Mouse (Mus musculus) heart, adult 2 months (tissue): ENCODE results near the gene N4bp3. TPM values are rescaled to one million over a fixed set of nuclear protein-coding genes. Genes with fewer than 3 reads are reported as not detected.

ENCODE experiments used
- DNase-seq, 2 experiments: peaks; one replicate each; pipeline ENCODE4 v3.0.0; 2021
- H3K27ac ChIP-seq: fragments of 200-600 bp; 2 replicates; pipeline ENCODE4 v1.8.1; 2022
- H3K27me3 ChIP-seq: fragments of 200-500 bp; 2 replicates; pipeline ENCODE4 v1.6.1; 2012; ENCODE audit warnings: mild to moderate bottlenecking, low read length, inconsistent platforms, mixed read lengths; ENCODE audit not compliant: control insufficient read depth, insufficient read depth
- H3K36me3 ChIP-seq: fragments of 200-500 bp; 2 replicates; pipeline ENCODE4 v1.6.1; 2012; ENCODE audit warnings: low read length, inconsistent platforms; ENCODE audit not compliant: control insufficient read depth, insufficient read depth
- H3K4me1 ChIP-seq: fragments of 200-500 bp; 2 replicates; pipeline ENCODE4 v1.6.1; 2011; ENCODE audit warnings: low read length; ENCODE audit not compliant: control insufficient read depth, insufficient read depth
- H3K4me3 ChIP-seq: fragments of 200-600 bp; 2 replicates; pipeline ENCODE4 v1.8.1; 2022
- H3K79me2 ChIP-seq: fragments of 200-500 bp; replicated peaks from 2 replicates; pipeline ENCODE4 v1.6.1; 2012; ENCODE audit warnings: mild to moderate bottlenecking, inconsistent platforms, low read length, moderate library complexity, mixed read lengths; ENCODE audit not compliant: control insufficient read depth, insufficient read depth
- H3K9ac ChIP-seq: fragments of 200-500 bp; 2 replicates; pipeline ENCODE4 v1.6.1; 2012; ENCODE audit warnings: low read depth, mild to moderate bottlenecking, control low read depth, inconsistent platforms, low read length, mixed read lengths
- CTCF ChIP-seq: fragments of 200-600 bp; IDR thresholded peaks from 2 replicates; pipeline ENCODE4 v1.8.1; 2022; ENCODE audit warnings: antibody characterized with exemption, mild to moderate bottlenecking, moderate library complexity
- EP300 ChIP-seq: fragments of 200-500 bp; IDR thresholded peaks from 2 replicates; pipeline ENCODE4 v1.6.1; 2011; ENCODE audit warnings: low read depth, low read length, control low read depth; ENCODE audit not compliant: insufficient read depth
- POLR2A ChIP-seq: fragments of 200-500 bp; IDR thresholded peaks from 2 replicates; pipeline ENCODE4 v1.6.1; 2011; ENCODE audit warnings: mild to moderate bottlenecking, low read depth, low read length, control low read depth; ENCODE audit not compliant: insufficient read depth
- WGBS: fragments of 180-500 bp; shearing (Covaris S2); methylation state at CpG from one replicate; pipeline ENCODE4 v1.1.7; 2018; 5-methylcytosine and 5-hydroxymethylcytosine counted together
- intact Hi-C: fragments of 180-260 bp; cut with DNase I; formaldehyde crosslinking; loops from one replicate; pipeline ENCODE4 v1.15.1; 2025
- polyA plus RNA-seq: library from polyadenylated mRNA; depleted of rRNA; stranded (reverse); fragments of >200 nt; gene quantifications from 2 replicates; pipeline ENCODE4 v1.2.3, GENCODE M21; 2012
- total RNA-seq, 2 experiments: library from RNA; stranded (reverse); gene quantifications; 2 replicates each; pipeline ENCODE4 v1.2.3; 2021

N4bp3 gene
- total and polyA plus RNA-seq, 3 experiments: 8.2 to 10.7 (median 10.2) TPM

DNA sequence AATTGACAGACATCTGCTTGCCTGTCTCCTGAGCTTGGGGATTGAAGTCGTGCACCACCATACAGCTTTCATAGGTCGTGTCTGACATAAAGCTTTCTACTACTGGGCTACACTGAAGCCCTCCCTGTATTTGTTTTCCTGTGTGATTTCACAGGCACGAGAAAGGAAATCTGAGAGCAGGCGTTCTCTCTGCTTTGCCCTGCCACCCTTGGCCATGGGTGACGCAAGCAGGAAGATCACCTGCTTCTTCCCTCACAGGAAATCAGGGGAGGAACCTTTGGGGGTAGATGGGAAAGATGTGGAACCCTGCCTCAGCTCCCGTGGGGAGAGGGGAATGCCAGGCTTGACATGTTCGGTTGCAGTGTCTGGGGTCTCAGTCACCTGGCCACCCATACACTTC is 7.6 kb upstream of the N4bp3 start:
- H3K9ac ChIP-seq: no peak overlapping the region
- DNase-seq: no peak
- peaks cover 4% of the 10 kb centered on the region for H3K4me1 ChIP-seq
- 38% methylated on average over 7 of the region's 7 CpGs for WGBS
- intact Hi-C loops: no loop called here
- H3K36me3 ChIP-seq: no peaks in the 10 kb centered on the region
- no peaks in the 10 kb centered on the region for H3K79me2 ChIP-seq
- no peaks in the 10 kb centered on the region for H3K27me3 ChIP-seq
- TF ChIP-seq POLR2A (no peak), EP300 (no peak), CTCF (no peak)
- no peak overlapping the region for H3K4me3 ChIP-seq
- H3K27ac ChIP-seq: peak overlapping the region; percentile 47

DNA sequence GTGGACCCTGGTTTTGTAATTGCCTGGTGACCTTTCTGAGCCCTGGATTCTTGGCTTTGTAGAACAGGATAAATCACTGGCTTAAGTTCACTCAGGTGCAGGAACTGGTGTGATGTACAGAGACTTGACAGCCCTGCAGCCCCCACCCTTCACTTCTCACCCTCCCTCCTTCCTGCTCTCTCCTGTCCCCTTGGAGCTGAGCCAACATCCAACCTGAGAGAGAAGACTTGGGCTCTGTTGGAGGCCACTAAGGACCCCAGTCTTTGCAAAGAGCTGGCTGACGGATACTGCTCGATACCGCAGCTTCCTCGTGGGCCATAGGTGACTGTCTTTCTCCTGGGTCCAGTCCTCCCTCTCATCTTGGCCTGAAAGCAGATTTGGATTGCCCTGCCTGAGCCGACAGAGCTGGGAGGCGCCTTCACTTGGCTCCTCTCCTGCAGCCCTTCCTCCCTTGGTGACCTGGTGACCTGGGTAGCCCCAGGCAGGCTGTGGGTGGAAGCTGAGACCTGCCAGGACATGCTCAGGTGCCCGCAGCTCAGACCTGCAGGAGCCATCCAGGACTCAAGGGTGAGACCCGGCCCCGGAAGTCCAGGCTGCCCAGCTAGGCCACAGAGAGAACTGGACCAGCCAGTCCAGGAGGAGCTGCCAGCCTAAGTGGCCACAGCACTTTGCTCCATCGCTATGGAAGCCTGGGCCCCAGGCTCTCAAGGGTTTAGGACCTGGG is 6.3 kb upstream of the N4bp3 start:
- DNase-seq: peak in 1 of 2 experiments; percentile 44
- Histone ChIP-seq H3K27me3 (no peaks in the 10 kb centered on the region), H3K27ac (peak overlapping the region; percentile 17; the same call in 1 of the 2 replicates), H3K9ac (no peak overlapping the region), H3K36me3 (no peaks in the 10 kb centered on the region), H3K79me2 (no peaks in the 10 kb centered on the region), H3K4me1 (peaks cover 4% of the 10 kb centered on the region), H3K4me3 (no peak overlapping the region)
- TF ChIP-seq CTCF: no peak
- no peak for TF ChIP-seq EP300
- TF ChIP-seq POLR2A: no peak
- intact Hi-C loops: no loop called here
- 63% methylated on average over 10 of the region's 10 CpGs for WGBS

DNA sequence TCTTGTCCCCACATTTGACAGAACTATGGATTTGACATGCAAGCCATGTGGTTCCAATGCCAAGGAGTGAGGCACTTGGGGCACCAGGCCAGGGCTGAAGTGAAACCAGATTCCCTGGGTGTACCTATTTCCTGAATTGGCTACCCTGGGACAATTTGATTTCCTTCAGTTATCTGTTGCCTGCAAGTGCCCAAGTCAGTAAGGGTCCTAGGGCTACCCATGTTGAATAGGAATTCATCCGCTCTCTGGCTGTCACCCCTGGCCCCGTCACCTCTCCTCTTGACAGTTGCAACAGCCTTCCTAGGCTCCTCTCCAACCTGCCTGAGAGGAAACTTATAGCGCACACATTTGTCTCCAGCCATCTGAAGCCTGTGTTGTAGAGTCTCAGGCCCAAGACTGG is 4.2 kb upstream of the N4bp3 start:
- TF ChIP-seq CTCF (no peak), POLR2A (no peak), EP300 (no peak)
- no peak overlapping the region for H3K27ac ChIP-seq
- H3K27me3 ChIP-seq: no peaks in the 10 kb centered on the region
- WGBS: 94% methylated on average over 3 of the region's 3 CpGs
- intact Hi-C loops: no loop called here
- no peaks in the 10 kb centered on the region for H3K79me2 ChIP-seq
- no peak overlapping the region for H3K4me3 ChIP-seq
- H3K4me1 ChIP-seq: peaks cover 4% of the 10 kb centered on the region
- no peak overlapping the region for H3K9ac ChIP-seq
- DNase-seq: no peak
- no peaks in the 10 kb centered on the region for H3K36me3 ChIP-seq

DNA sequence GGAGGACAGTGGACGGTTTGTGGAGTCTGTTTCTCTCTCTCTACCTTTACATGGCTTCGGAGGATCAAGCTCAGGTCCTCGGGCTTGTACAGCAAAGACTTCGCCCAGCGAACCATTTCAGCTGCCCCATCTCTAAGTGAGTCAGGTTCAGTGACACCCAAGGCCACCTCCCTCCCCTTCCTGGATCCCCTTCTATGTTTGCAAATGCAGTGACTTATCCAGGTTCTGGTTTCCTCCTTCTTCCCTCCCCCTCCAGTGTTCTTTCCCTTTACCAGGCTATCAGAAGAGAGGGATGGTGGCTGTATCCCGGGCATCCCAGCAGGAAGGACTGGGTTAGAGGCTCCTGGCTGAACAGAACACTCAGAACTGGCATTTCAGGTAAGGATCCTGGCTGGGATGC is 3.1 kb upstream of the N4bp3 start:
- DNase-seq: no peak
- TF ChIP-seq POLR2A (no peak), EP300 (no peak), CTCF (no peak)
- H3K4me1 ChIP-seq: peaks cover 1% of the 10 kb centered on the region; the same call in 1 of the 2 replicates
- 86% methylated on average over 6 of the region's 6 CpGs for WGBS
- H3K27ac ChIP-seq: no peak overlapping the region
- H3K27me3 ChIP-seq: no peaks in the 10 kb centered on the region
- no peak overlapping the region for H3K9ac ChIP-seq
- no peaks in the 10 kb centered on the region for H3K79me2 ChIP-seq
- intact Hi-C loops: loop anchor here (2.0 kb wide), 2 partner anchors 27 to 35 kb away; partner anchors contain the start of gene Nhp2
- H3K36me3 ChIP-seq: no peaks in the 10 kb centered on the region
- H3K4me3 ChIP-seq: no peak overlapping the region

DNA sequence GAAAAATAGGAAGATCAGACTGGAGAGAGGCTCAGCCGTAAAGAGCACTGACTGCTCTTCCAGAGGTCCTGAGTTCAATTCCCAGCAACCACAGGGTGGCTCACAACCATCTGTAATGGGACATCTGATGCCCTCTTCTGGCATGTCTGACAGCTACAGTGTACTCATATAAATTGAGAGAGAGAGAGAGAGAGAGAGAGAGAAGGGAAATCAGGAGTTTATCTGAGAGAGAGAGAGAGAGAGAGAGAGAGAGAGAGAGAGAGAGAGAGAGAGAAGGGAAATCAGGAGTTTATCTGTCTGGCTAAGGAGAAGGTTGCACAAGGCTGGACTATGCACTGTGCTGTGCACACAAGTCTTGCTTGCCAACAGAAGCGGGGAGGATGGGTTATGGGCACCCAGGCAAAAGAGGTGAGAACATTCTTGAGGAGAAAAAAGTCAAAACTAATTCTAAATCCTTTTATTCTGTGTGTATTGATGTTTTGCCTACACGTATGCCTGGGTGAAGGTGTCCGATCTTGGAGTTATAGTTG is 2.3 kb upstream of the N4bp3 start:
- Histone ChIP-seq H3K9ac (no peak overlapping the region), H3K36me3 (no peaks in the 10 kb centered on the region), H3K79me2 (no peaks in the 10 kb centered on the region), H3K4me3 (no peak overlapping the region), H3K4me1 (0 out of 2 replicates have a peak, but pooled peaks cover 1% of the 10 kb centered on the region), H3K27me3 (no peaks in the 10 kb centered on the region), H3K27ac (no peak overlapping the region)
- DNase-seq: no peak
- WGBS: 94% methylated on average over 4 of the region's 4 CpGs
- no peak for TF ChIP-seq POLR2A
- TF ChIP-seq EP300: no peak
- TF ChIP-seq CTCF: no peak
- intact Hi-C loops: loop anchor here (2.0 kb wide), 2 partner anchors 28 to 34 kb away; partner anchors contain the start of gene Nhp2

DNA sequence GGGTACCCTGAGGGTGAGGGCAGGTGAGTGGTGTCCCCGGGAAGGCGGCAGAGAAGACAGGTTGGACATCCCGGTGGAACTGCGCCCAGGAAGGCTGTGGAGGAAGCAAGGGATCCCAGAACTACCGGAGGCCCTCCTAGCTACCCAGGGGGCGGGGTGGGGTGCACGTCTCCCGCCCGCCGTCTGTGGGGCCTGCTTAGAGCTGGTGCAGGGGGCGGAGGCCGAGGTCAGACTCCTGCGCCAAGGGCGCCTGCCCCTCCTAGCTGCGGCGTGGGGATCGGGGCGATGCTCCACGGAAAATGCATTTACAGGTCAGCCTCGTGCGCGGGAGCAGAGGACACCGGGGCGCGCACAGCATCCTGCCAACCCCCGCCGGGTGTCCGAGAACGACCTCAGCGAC is 381 bp downstream of the N4bp3 start:
- no peak for DNase-seq
- peak overlapping the region; percentile 76 for H3K4me3 ChIP-seq
- TF ChIP-seq EP300 (no peak), POLR2A (no peak), CTCF (no peak)
- H3K36me3 ChIP-seq: no peaks in the 10 kb centered on the region; the same call in 1 of the 2 replicates
- no peaks in the 10 kb centered on the region for H3K27me3 ChIP-seq
- peaks cover 5% of the 10 kb centered on the region for H3K4me1 ChIP-seq
- intact Hi-C loops: no loop called here
- WGBS: 3% methylated on average over 30 of the region's 30 CpGs
- H3K9ac ChIP-seq: peak overlapping the region; percentile 87
- no peaks in the 10 kb centered on the region for H3K79me2 ChIP-seq
- H3K27ac ChIP-seq: peak overlapping the region; percentile 86
